Mouse (Mus musculus) kidney, embryonic 15.5 days (tissue): ENCODE results near the gene Zfp217. TPM values are rescaled to one million over a fixed set of nuclear protein-coding genes. Genes with fewer than 3 reads are reported as not detected.
A peak's percentile ranks its signal among the peaks of the same experiment; 100 is the strongest.

Experiments
- ATAC-seq: fragments of 200-750 bp; cut with Nextera tagmentation; replicated peaks from 2 replicates; pipeline ENCODE4 v1.8.0; 2017; ENCODE audit warnings: moderate TSS enrichment; ENCODE audit not compliant: low FRiP score
- H3K27ac ChIP-seq: fragments of 300-500 bp; sonication (generic); 2 replicates; pipeline ENCODE4 v1.5.1; 2015; ENCODE audit warnings: mild to moderate bottlenecking, inconsistent platforms
- H3K27me3 ChIP-seq: fragments of 300-500 bp; sonication (generic); 2 replicates; pipeline ENCODE4 v1.6.1; 2015; ENCODE audit warnings: inconsistent platforms
- H3K36me3 ChIP-seq: fragments of 300-500 bp; sonication (generic); 2 replicates; pipeline ENCODE4 v1.6.1; 2015; ENCODE audit warnings: inconsistent platforms
- H3K4me1 ChIP-seq: fragments of 300-500 bp; sonication (generic); 2 replicates; pipeline ENCODE4 v1.6.1; 2015; ENCODE audit warnings: inconsistent platforms
- H3K4me2 ChIP-seq: fragments of 300-500 bp; sonication (generic); 2 replicates; pipeline ENCODE4 v1.6.1; 2015; ENCODE audit warnings: moderate library complexity, mild to moderate bottlenecking, inconsistent platforms
- H3K4me3 ChIP-seq: fragments of 300-500 bp; sonication (generic); replicated peaks from 2 replicates; pipeline ENCODE4 v1.5.1; 2015; ENCODE audit warnings: mild to moderate bottlenecking, inconsistent platforms
- H3K9ac ChIP-seq: fragments of 300-500 bp; sonication (generic); 2 replicates; pipeline ENCODE4 v1.6.1; 2015; ENCODE audit warnings: mild to moderate bottlenecking, inconsistent platforms
- H3K9me3 ChIP-seq: fragments of 300-500 bp; sonication (generic); replicated peaks from 2 replicates; pipeline ENCODE4 v1.6.1; 2016; ENCODE audit warnings: inconsistent platforms
- WGBS: fragments of 180-500 bp; shearing (Covaris S2); methylation state at CpG from one replicate; pipeline ENCODE4 v1.1.7; 2015; ENCODE audit warnings: mixed read lengths; 5-methylcytosine and 5-hydroxymethylcytosine counted together
- polyA plus RNA-seq: library from polyadenylated mRNA; unstranded; fragments of >200 nt; fragmentation: Nextera tagmentation; extraction: Ambion mirVana; gene quantifications from 2 replicates; pipeline ENCODE4 v1.2.1, GENCODE M21; 2015

The Zfp217 gene
- polyA plus RNA-seq, 1 experiment from 2014 or later, result 5.0 TPM

- Histone ChIP-seq H3K4me1 (peaks cover 23% of the 10 kb centered on the region), H3K9me3 (no peaks in the 10 kb centered on the region), H3K4me3 (no peak overlapping the region), H3K36me3 (no peaks in the 10 kb centered on the region), H3K27ac (no peak overlapping the region), H3K4me2 (no peak overlapping the region), H3K9ac (no peak overlapping the region), H3K27me3 (no peaks in the 10 kb centered on the region)
- 89% methylated on average over 10 of the region's 10 CpGs for WGBS
- no peak for ATAC-seq
These were observed 69.9 kb downstream of the Zfp217 start for GRCm38 (mm10) chr2:170078041-170078440.

GRCm38 (mm10) chr2:170076941-170077490, 70.9 kb downstream of the Zfp217 start:
- no peaks in the 10 kb centered on the region; the same call in 1 of the 2 replicates for H3K27me3 ChIP-seq
- no peak overlapping the region for H3K4me3 ChIP-seq
- no peaks in the 10 kb centered on the region for H3K9me3 ChIP-seq
- H3K9ac ChIP-seq, result no peak overlapping the region
- no peak overlapping the region for H3K4me2 ChIP-seq
- H3K36me3 ChIP-seq, result no peaks in the 10 kb centered on the region
- H3K4me1 ChIP-seq, result peaks cover 33% of the 10 kb centered on the region
- 51% methylated on average over 6 of the region's 6 CpGs for WGBS
- no peak overlapping the region for H3K27ac ChIP-seq
- no peak for ATAC-seq

- H3K9me3 ChIP-seq, result no peaks in the 10 kb centered on the region
- peaks cover 34% of the 10 kb centered on the region for H3K4me1 ChIP-seq
- no peaks in the 10 kb centered on the region; the same call in 1 of the 2 replicates for H3K27me3 ChIP-seq
- H3K9ac ChIP-seq, result peak overlapping the region; percentile 28; the same call in 1 of the 2 replicates
- peak; percentile 91 for ATAC-seq
- peak overlapping the region; percentile 58 for H3K4me2 ChIP-seq
- no peaks in the 10 kb centered on the region for H3K36me3 ChIP-seq
- peak overlapping the region; percentile 24 for H3K4me3 ChIP-seq
- 6% methylated on average over 15 of the region's 15 CpGs for WGBS
- peak overlapping the region; percentile 83 for H3K27ac ChIP-seq
These were observed 77.2 kb downstream of the Zfp217 start for GRCm38 (mm10) chr2:170070641-170071241.

GRCm38 (mm10) chr2:170069976-170070375, 77.9 kb downstream of the Zfp217 start:
- no peaks in the 10 kb centered on the region; the same call in 1 of the 2 replicates for H3K27me3 ChIP-seq
- peak overlapping the region; percentile 83 for H3K27ac ChIP-seq
- 63% methylated on average over 5 of the region's 5 CpGs for WGBS
- H3K36me3 ChIP-seq, result no peaks in the 10 kb centered on the region
- 0 out of 2 replicates have a peak overlapping the region, but pooled peaks have one; percentile 58 for H3K4me2 ChIP-seq
- no peaks in the 10 kb centered on the region for H3K9me3 ChIP-seq
- no peak overlapping the region for H3K4me3 ChIP-seq
- H3K4me1 ChIP-seq, result peaks cover 30% of the 10 kb centered on the region
- ATAC-seq, result no peak
- no peak overlapping the region for H3K9ac ChIP-seq

GRCm38 (mm10) chr2:170062378-170062777, 85.5 kb downstream of the Zfp217 start:
- Histone ChIP-seq H3K4me3 (no peak overlapping the region), H3K4me1 (no peaks in the 10 kb centered on the region), H3K9ac (no peak overlapping the region), H3K4me2 (no peak overlapping the region), H3K27ac (no peak overlapping the region), H3K9me3 (no peaks in the 10 kb centered on the region; the same call in 1 of the 2 replicates), H3K27me3 (no peaks in the 10 kb centered on the region), H3K36me3 (no peaks in the 10 kb centered on the region)
- WGBS, result 76% methylated on average over 3 of the region's 3 CpGs
- no peak for ATAC-seq

- Histone ChIP-seq H3K4me2 (no peak overlapping the region), H3K4me1 (no peaks in the 10 kb centered on the region), H3K27me3 (no peaks in the 10 kb centered on the region), H3K27ac (no peak overlapping the region), H3K9ac (no peak overlapping the region), H3K4me3 (no peak overlapping the region), H3K36me3 (no peaks in the 10 kb centered on the region), H3K9me3 (no peaks in the 10 kb centered on the region; the same call in 1 of the 2 replicates)
- WGBS, result 69% methylated on average over 4 of the region's 4 CpGs
- no peak for ATAC-seq
These were observed 87.8 kb downstream of the Zfp217 start for GRCm38 (mm10) chr2:170060066-170060465.

GRCm38 (mm10) chr2:170058774-170059173, 89.1 kb downstream of the Zfp217 start:
- peak overlapping the region; percentile 23; the same call in 1 of the 2 replicates for H3K27ac ChIP-seq
- H3K36me3 ChIP-seq, result no peaks in the 10 kb centered on the region
- H3K9me3 ChIP-seq, result no peaks in the 10 kb centered on the region; the same call in 1 of the 2 replicates
- no peak overlapping the region for H3K4me3 ChIP-seq
- 55% methylated on average over 14 of the region's 14 CpGs for WGBS
- no peaks in the 10 kb centered on the region for H3K4me1 ChIP-seq
- H3K9ac ChIP-seq, result no peak overlapping the region
- no peak overlapping the region for H3K4me2 ChIP-seq
- no peak for ATAC-seq
- no peaks in the 10 kb centered on the region for H3K27me3 ChIP-seq
